10 mouse cellular contexts compared by ENCODE assay signal in genomic region chr1:31337087-31337486, GRCm38 (mm10).
DNase-seq lines count a peak whose midpoint lies in the region; TF ChIP-seq lines count a peak whose summit lies in the region.
"Had no signal": no experiment of that assay in that cellular context is flagged by ENCODE, and none has a peak within 500 bp of the region (broad histone marks: within the 10 kb centered on the region; RNA-seq: fewer than 3 reads in every experiment).

No protein-coding gene starts in this region.

- H3K4me3 ChIP-seq in layer of hippocampus, adult 2 months = no peak overlapping the region
- H3K4me3 ChIP-seq: megakaryocyte, embryonic 14.5 days had no signal

- no peak overlapping the region for H3K27ac ChIP-seq in layer of hippocampus, adult 2 months

- TF ChIP-seq CTCF in layer of hippocampus, adult 2 months (conservative IDR thresholded peaks at IDR 0.05) = peak; percentile 77

- DNase-seq in embryo, embryonic 10.5 days (ENCODE audit: low spot score) = peak; percentile 9
- DNase-seq in embryo, embryonic 10 days (ENCODE audit: low spot score) = no peak
- peak; percentile 3 to 14 for DNase-seq in layer of hippocampus, adult 2 months (ENCODE audit: low spot score in 2 of 2)
- DNase-seq in layer of hippocampus, postnatal 36 days = no peak
- DNase-seq in right cerebral cortex, postnatal 14 days = peak; percentile 5
- DNase-seq in right cerebral cortex, postnatal 36 days (ENCODE audit: low spot score in 2 of 2) = no peak
- no peak for DNase-seq in spleen, adult 12 weeks (ENCODE audit: low spot score)
- DNase-seq in urinary bladder, postnatal 10 days (ENCODE audit: low spot score) = no peak
- DNase-seq: adrenal gland, postnatal 36 days had no signal

Comparison
In these comparisons a context has a peak if more than half of its experiments do, and no peak if none do; other contexts are left out.
1. DNase-seq: peak in embryo, embryonic 10.5 days (single experiment), layer of hippocampus, adult 2 months (2 of 2) and right cerebral cortex, postnatal 14 days (single experiment); none in embryo, embryonic 10 days (single experiment), layer of hippocampus, postnatal 36 days (0 of 2), right cerebral cortex, postnatal 36 days (0 of 2), spleen, adult 12 weeks (single experiment) and urinary bladder, postnatal 10 days (single experiment).